Mouse (Mus musculus): ENCODE measurements around the gene Immp2l.

- TF ChIP-seq POLR2A (IDR thresholded peaks at IDR 0.05; ENCODE audit: extremely low read depth, insufficient read depth, low read length) (no peak), CTCF (IDR thresholded peaks at IDR 0.05; ENCODE audit: low read depth, low read length) (no peak)
These were observed 504.5 kb downstream of the Immp2l start for GRCm38 (mm10) chr12:41528410-41528809.

Data from liver, adult 2 months (tissue).